Mouse (Mus musculus) urinary bladder, adult 2 months (tissue): ENCODE data around the gene Krt28. TPM values are rescaled to one million over a fixed set of nuclear protein-coding genes. Genes with fewer than 3 reads are reported as not detected.

Source experiments
- DNase-seq: peaks from one replicate; pipeline ENCODE4 v3.0.0; 2022; ENCODE audit warnings: low spot score
- polyA plus RNA-seq: library from polyadenylated mRNA; depleted of rRNA; stranded (reverse); fragments of >200 nt; gene quantifications from 2 replicates; pipeline ENCODE4 v1.2.3, GENCODE M21; 2012; rRNA removed

The Krt28 gene
- polyA plus RNA-seq, 1 experiment: not detected

- DNase-seq: no peak
These were observed 7.9 kb downstream of the Krt28 start for GRCm38 (mm10) chr11:99366791-99367190.

GRCm38 (mm10) chr11:99364412-99364811 is 10.3 kb downstream of the Krt28 start:
- no peak for DNase-seq

DNA sequence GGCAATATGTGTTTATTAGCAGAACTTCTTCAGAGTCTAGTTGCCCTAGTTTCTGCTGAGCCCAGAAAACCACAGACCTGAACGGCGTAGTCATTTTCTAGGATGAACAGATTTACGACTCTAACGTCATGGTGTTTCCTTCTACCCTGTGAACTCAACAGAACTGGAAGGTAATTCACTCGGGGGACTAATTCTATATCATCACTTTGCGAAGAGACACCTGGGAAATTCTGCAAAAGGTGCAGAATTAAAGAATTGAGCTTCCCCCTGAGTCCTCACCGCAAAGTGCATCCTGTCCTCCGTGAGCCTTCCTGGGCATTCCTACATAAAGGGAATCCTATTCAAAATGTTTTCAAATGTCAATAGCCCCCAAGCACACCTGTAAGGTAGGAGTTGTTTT is 13.3 kb downstream of the Krt28 start:
- no peak for DNase-seq

GRCm38 (mm10) chr11:99351004-99351403 is 23.7 kb downstream of the Krt28 start, which contains the start of gene Krt27:
Gene Krt27, minus strand, starts transcription at chr11:99351104.
- no peak for DNase-seq

GRCm38 (mm10) chr11:99339299-99339847 is 35.3 kb downstream of the Krt28 start:
- no peak for DNase-seq

GRCm38 (mm10) chr11:99337866-99338265 is 36.8 kb downstream of the Krt28 start, which contains the start of gene Krt26:
Gene Krt26, minus strand, starts transcription at chr11:99337966.
- DNase-seq: no peak

DNA sequence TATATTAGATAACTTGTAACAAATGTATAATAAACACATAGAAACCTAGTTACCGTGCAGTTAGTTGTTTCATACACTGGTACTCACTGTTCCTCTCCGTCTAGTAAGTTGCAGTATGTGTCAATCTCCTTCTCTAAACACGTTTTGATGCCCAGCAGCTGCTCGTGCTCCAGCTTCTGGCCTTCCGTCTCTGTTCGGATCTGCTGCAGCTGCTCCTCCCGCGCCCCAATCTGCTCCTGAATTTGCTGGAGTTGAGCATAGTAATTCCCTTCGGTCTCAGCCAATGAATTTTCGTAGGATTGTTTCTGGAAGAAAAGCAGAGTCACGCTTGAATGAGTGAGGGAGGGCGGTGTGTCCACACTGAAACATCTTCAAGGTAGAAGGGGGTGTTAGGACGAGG is 41.3 kb downstream of the Krt28 start:
- DNase-seq: no peak

GRCm38 (mm10) chr11:99329655-99330054 is 45.0 kb downstream of the Krt28 start:
- no peak for DNase-seq

GRCm38 (mm10) chr11:99322851-99323250 is 51.9 kb downstream of the Krt28 start, which contains the start of gene Krt25:
Gene Krt25, minus strand, starts transcription at chr11:99322951.
- DNase-seq: no peak

- DNase-seq: no peak
These were observed 53.6 kb downstream of the Krt28 start for GRCm38 (mm10) chr11:99321094-99321493.

DNA sequence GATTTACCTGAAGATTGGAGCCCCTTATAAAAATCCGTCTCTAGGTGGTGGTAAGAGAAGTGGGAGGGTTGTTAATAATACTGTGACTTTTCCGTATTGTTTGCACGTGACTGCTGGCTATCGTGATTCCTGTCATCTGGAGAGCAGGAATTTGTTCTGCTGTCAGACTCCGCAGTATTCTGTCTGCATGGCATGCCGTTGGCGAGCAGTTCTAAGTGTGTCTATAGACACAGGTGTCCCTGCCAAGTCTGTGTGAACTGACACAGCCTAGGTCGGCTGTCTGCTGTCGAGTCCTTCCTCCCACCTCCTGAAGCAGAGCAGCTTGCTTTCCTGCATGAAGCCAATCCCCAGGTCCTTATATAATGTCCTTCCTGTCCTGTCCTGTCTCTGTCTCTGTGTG is 55.6 kb downstream of the Krt28 start:
- no peak for DNase-seq

GRCm38 (mm10) chr11:99316543-99316942 is 58.2 kb downstream of the Krt28 start:
- DNase-seq: no peak

Other genes with a start within 250 kb of the Krt28 start
- gene Ccr7, start 219.8 kb downstream of the Krt28 start, polyA plus RNA-seq: 1.0 and 1.3 TPM in 2 replicates
- 60.3 and 81.1 TPM in 2 replicates for gene Smarce1, start 143.9 kb downstream of the Krt28 start, polyA plus RNA-seq
- 0.23 and 0.27 TPM in 2 replicates for gene Krt222, start 130.8 kb downstream of the Krt28 start, polyA plus RNA-seq
- not detected in 2 replicates for gene Krt24, start 89.6 kb downstream of the Krt28 start, polyA plus RNA-seq
- not detected in 2 replicates for gene Krt25, start 52.0 kb downstream of the Krt28 start, polyA plus RNA-seq
- gene Krt26, start 36.9 kb downstream of the Krt28 start, polyA plus RNA-seq: not detected in 2 replicates
- gene Krt27, start 23.8 kb downstream of the Krt28 start, polyA plus RNA-seq: not detected in 2 replicates
- 9.1 and 11.0 TPM in 2 replicates for gene Krt10, start 14.5 kb upstream of the Krt28 start, polyA plus RNA-seq
- gene Krt12, start 47.4 kb upstream of the Krt28 start, polyA plus RNA-seq: 0.15 and 0.18 TPM in 2 replicates
- gene Krt20, start 63.2 kb upstream of the Krt28 start, polyA plus RNA-seq: 48.8 and 63.6 TPM in 2 replicates
- gene Krt23, start 118.2 kb upstream of the Krt28 start, polyA plus RNA-seq: 3.4 and 4.2 TPM in 2 replicates
- gene Krt39, start 146.4 kb upstream of the Krt28 start, polyA plus RNA-seq: not detected in 2 replicates
- not detected in 2 replicates for gene Krt40, start 168.3 kb upstream of the Krt28 start, polyA plus RNA-seq
- not detected in 2 replicates for gene Krtap3-3, start 176.0 kb upstream of the Krt28 start, polyA plus RNA-seq
- not detected in 2 replicates for gene Krtap3-2, start 181.9 kb upstream of the Krt28 start, polyA plus RNA-seq
- gene Gm11939, start 184.6 kb upstream of the Krt28 start, polyA plus RNA-seq: not detected in 2 replicates
- gene Krtap3-1, start 191.7 kb upstream of the Krt28 start, polyA plus RNA-seq: not detected in 2 replicates
- 0.22 TPM in 1 of 2 replicates, not detected in the other for gene Krtap1-5, start 206.1 kb upstream of the Krt28 start, polyA plus RNA-seq
- gene Krtap1-4, start 208.8 kb upstream of the Krt28 start, polyA plus RNA-seq: not detected in 2 replicates
- not detected in 2 replicates for gene Krtap1-3, start 216.4 kb upstream of the Krt28 start, polyA plus RNA-seq
- gene Krtap9-3, start 223.2 kb upstream of the Krt28 start, polyA plus RNA-seq: not detected in 2 replicates
- gene Gm11938, start 228.4 kb upstream of the Krt28 start, polyA plus RNA-seq: not detected in 2 replicates
- gene Gm11937, start 235.3 kb upstream of the Krt28 start, polyA plus RNA-seq: not detected in 2 replicates
- gene Krtap2-4, start 239.9 kb upstream of the Krt28 start, polyA plus RNA-seq: not detected in 2 replicates
- gene Gm11562, start 245.5 kb upstream of the Krt28 start, polyA plus RNA-seq: 0.18 TPM in 1 of 2 replicates, not detected in the other